Mouse (Mus musculus): ENCODE measurements around the gene Htr3a. TPM values are rescaled to one million over a fixed set of nuclear protein-coding genes. Genes with fewer than 3 reads are reported as not detected.

Gene Htr3a
- polyA plus RNA-seq (2017; shearing (Covaris generic)): not detected

GRCm38 (mm10) chr9:48910885-48911537, at the start of gene Htr3a:
Gene Htr3a, minus strand, starts transcription at chr9:48911099.

Other genes starting within 250 kb of the Htr3a start
- gene Zbtb16, start 74.9 kb downstream of the Htr3a start, polyA plus RNA-seq (2017; shearing (Covaris generic)): 0.29 TPM
- not detected for gene Htr3b, start 53.9 kb upstream of the Htr3a start, polyA plus RNA-seq (2017; shearing (Covaris generic))
- gene Usp28, start 74.3 kb upstream of the Htr3a start, polyA plus RNA-seq (2017; shearing (Covaris generic)): 49.7 TPM
- 57.2 TPM for gene Zw10, start 144.5 kb upstream of the Htr3a start, polyA plus RNA-seq (2017; shearing (Covaris generic))
- not detected for gene Tmprss5, start 170.2 kb upstream of the Htr3a start, polyA plus RNA-seq (2017; shearing (Covaris generic))